Mouse (Mus musculus) brain, embryonic 14.5 days (tissue): Measurements from ENCODE around the gene Dlgap4.

ENCODE experiments used
- CTCF ChIP-seq: fragments of 200-500 bp; IDR thresholded peaks from 2 replicates; pipeline ENCODE4 v1.5.1; 2012; ENCODE audit warnings: inconsistent platforms, mild to moderate bottlenecking, moderate library complexity, borderline replicate concordance; ENCODE audit not compliant: insufficient read depth, insufficient read length; ENCODE audit errors: extremely low read depth
- POLR2A ChIP-seq: fragments of 200-500 bp; IDR thresholded peaks from 2 replicates; pipeline ENCODE4 v1.6.1; 2012; ENCODE audit warnings: mild to moderate bottlenecking, inconsistent platforms, borderline replicate concordance; ENCODE audit not compliant: poor library complexity, insufficient read depth, insufficient read length, severe bottlenecking; ENCODE audit errors: extremely low read depth

DNA sequence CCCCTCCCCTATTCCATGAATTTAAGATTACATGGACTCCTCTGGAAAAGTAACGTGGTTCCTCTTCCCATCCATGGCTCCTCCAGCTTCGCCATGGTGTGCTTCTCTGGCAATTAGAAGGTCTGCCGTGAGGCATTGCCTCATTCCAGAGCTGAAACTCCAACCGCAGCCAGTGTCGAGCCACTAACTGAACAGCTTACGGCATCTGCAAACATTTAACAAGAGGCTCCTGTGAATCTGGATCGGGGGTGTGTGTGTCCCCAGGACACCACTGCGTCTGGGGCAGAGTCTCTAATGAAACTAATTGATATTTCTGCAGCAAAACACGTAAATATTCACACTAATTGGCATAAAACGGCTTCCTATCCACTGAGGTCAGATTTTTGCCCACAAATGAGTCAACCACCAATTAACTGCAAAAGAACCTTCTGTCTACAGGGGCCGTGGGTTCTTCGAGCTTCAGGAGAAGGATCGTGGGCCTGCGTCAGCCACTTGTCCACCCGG is 18.5 kb upstream of the Dlgap4 start:
- TF ChIP-seq POLR2A (no peak), CTCF (no peak)
